Mouse (Mus musculus) megakaryocyte progenitor cell, adult 5-6 weeks (primary cell): ENCODE results near the gene Vwa8. TPM values are rescaled to one million over a fixed set of nuclear protein-coding genes. Genes with fewer than 3 reads are reported as not detected.
"Not testable (repeated sequence)": the region's sequence is repeated elsewhere in the genome, so short reads cannot be mapped to it uniquely, and the experiment has no call there.

Experiments
- ATAC-seq: replicated peaks from 2 replicates; pipeline ENCODE4 v1.8.0; 2016; ENCODE audit warnings: mild to moderate bottlenecking, moderate TSS enrichment, inconsistent platforms; ENCODE audit not compliant: poor library complexity
- total RNA-seq, 2 experiments: library from RNA; stranded (forward) in 1 of 2; stranded (reverse) in 1 of 2; fragments of 157-497, 149-512 nt in 1 of 2; fragments of 200-1000 nt in 1 of 2; gene quantifications; 2 replicates each; pipeline versions ENCODE4 v1.2.3 to v1.2.4; 2015 to 2017

Vwa8 gene
- total RNA-seq, 2 experiments from 2014 or later: 21.8 to 22.8 TPM

DNA sequence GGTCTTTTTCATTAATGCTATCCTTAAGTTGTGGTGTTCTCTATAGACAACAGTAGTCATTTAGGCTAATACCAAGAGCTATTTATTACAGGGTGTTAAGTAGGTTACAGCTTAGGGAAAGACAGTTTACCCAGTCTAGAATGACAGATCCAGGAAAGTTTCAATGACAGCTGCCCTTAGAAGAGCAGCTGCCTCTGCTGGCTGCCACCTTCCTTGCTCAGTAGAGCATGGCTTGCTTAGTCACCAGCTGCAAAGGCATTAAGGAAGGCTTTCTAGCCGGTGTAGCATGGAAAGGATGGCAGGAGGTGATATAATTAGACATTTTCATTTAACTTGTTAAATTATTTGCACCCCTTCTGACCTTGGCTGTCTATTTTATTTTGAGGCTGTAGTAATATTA is 123.6 kb downstream of the Vwa8 start:
- no peak for ATAC-seq

DNA sequence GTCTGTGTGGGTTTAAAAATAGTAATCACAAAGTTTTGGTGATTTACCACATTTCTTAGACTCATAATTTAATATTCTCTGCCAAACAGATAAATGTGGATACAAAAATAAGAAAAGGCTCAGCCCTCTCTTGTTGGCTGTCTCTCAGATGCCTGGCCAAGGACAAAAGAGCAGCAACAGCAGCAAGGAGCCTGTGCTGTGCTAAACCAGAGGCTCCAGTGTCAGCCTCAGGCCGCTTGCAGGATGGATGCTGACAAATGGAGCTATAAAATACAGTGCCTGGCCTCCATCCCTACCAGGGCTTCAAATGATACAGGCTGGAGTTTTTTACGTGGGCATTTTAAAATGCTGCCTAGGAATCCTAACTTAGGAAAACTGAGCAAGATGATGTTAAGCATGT is 134.3 kb downstream of the Vwa8 start:
- no peak for ATAC-seq

DNA sequence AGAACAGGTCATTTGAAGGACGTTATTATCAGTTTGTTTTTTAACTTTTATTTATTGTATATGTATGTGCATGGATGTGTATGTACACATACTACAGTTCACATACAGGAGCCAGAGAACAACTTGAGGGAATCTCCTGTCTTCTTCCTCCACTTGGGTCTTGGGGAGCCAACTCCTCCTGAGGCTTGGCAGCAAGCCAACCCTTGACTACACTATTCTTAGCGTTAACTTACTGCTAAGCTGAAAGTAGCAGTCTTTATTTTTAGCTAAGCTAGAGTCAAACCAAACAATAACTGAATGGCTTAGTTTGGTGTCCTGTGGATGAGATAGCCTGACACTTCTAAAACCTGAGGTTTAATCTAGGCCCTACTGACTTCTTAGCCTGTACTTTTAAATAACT is 135.4 kb downstream of the Vwa8 start:
- no peak for ATAC-seq

DNA sequence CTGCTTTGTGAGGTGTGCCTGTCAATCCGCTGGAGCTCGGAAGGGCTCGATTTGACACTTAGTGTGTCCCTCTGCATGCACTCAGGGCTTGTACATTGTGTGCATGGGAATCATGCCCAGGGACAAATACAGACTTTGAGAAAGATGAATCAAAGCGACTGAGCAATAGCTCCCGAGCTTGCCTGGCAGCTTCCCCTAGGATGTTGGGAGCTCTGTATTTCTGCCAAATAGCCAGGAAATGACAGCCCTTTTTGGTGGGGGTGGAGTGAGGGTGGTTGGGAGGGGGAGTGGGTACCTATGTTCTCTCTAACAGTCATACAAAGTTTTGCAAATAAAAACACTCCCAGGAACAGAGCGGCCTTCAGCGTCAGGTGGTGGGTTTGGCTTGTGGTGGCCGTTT is 138.7 kb downstream of the Vwa8 start:
- no peak for ATAC-seq

DNA sequence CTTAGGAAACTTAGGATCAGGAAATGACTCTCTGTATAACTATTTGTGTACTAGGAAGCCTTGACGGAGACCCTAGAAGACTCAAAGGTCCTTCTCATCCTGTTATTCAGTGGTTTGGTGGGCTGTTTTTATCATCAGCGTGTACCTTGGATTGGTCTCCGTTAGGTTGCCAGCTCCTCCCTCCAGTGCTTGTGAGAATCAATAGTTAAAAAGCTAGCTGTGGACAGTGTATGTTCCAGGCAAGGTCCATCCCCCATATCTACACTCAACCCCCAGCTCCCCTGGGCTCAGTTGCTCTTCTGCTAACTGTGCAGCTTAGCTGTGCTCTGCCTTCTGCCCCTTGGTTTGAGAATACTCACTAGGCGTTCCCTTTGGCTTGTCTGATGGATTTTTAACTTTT is 143.6 kb downstream of the Vwa8 start:
- ATAC-seq: no peak

DNA sequence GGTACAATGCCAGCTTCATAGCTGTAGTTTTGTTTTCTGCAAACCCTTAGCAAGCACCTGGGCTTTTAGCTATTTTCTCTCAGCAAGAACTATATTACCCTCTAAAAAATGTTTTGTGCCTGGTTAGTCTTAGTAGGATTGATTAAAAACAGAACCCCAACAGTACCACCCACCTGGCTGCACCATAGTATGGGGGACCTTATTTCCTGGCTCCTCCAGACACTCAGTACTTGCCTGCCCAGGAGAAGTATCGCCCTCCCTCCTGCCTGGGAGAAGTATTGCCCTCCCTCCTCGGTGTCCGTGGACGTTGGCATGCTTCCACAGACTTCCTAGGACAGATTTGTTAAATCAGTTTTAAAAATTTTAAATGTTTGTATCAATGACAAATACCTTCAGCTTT is 144.7 kb downstream of the Vwa8 start:
- ATAC-seq: no peak

DNA sequence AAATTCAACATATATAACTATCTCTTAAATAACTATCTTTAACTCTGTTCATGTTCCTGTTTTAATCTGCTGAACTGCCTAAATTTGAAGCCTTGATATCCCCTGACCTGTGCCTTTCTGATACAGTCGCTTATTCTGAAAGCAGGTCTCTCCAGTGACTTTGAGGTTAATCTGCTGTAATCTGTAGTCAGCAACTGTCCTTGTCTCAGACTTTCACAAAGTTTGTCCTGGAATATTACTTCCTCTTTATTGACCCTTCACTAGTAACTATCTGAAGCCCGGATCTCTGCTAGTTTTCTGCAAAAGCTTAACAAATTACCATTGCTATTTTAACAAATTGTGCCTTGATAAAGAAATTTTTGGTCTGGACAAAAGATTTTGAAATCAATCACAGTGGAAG is 147.5 kb downstream of the Vwa8 start:
- no peak for ATAC-seq

DNA sequence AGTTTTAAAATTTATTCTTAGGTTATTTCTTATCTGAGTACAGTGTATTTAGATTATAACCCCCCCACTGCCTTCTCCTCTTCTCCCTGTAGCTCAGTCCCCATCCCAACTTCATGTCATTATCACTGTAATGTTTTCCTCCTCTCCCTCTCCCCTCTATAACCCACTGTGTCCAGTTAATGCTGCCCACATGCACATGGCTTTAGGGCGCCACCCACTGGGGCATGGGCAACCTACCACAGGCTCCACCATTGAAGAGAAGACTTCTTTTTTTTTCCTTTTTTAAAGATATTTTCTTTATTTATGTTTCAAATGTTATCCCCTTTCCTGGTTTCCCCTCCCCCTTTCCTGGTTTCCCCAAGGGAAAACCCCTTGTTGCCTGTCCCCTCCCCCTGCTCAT is 154.7 kb downstream of the Vwa8 start:
- ATAC-seq: 0 out of 2 replicates have a peak, but pooled peaks have one; percentile 46

DNA sequence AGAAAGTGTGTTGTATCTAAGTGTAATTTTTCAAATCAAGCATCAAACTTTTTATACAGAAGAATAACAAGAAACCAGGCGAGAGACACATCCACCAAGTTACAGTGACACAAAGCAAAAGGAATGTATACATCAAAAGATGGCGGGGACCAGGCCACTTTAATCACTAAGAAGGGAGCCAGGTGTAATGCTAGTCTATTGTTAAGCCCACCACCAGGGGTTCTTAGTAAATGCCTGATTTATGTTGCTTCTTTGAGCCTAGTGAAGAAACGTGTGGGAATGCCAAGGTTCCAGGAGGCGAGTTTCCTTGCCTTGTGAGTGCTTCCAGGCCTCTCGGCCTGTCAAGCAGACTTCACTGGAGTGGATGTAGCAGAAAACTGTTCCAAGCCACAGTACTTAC is 168.9 kb downstream of the Vwa8 start:
- not testable (repeated sequence) for ATAC-seq

DNA sequence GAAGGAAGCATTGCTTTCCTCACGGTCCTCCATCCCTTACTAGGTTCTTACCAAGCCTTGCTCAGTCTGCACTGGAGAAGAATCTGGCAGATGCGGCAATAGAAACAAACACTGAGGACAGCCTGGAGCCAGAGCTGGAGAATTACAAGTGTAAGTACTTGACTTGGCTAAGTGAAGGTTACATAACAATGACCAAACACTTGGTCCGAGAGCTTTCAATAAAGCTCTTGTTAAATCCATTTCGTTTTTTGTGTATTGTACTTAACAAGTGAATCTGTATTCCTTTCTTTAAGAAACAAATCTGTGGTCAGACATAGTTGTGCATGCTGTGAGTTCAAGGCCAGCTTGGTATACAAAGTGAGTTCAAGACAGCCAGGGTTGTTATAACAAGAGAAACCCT is 169.7 kb downstream of the Vwa8 start:
- no peak for ATAC-seq

DNA sequence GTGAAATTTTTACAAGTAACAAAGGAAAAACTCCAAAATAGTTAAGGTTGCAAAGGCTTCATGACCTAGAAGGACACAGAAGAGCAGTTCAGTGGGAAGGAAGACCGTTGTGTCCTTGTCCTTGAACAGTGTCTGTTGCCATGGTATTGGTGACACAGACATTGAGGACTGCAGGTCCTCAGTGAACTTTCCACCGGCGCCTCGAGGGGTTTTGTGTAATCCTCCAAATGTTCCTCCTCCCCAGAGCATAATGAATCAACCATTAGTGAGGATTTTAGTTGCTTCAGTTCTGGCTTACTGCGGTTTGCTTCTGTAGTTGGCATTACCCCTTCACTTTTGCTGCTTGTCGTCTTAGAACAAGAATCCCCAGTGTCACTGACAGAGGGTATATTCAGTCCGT is 172.9 kb downstream of the Vwa8 start:
- no peak for ATAC-seq

DNA sequence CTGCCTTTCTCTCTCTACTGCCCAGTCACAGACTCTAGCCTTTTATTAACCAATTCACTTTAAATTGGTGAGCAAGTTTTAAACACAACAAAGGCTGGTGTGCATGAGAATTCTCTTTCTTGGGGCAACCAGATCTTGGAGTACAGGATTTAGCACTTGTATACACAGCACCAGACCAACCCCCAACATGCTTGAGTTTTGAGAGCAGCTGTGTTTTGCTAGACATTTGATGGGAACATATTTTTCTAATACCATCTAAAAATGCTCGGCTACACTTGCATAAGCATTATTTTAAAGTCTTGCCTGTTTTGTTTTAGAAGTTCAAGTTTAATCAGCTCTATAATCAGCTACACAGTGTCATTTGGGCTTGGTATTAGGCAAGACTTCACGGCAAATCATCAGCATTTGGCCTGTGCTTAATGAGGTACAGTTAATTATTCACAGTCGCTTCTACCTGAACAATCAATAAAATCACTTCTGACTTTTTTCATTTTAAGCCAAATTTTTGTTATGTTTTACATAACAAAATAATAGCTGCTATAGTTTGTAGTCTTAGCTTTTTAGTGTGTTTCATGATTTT is 180.2 kb downstream of the Vwa8 start:
- ATAC-seq: no peak

DNA sequence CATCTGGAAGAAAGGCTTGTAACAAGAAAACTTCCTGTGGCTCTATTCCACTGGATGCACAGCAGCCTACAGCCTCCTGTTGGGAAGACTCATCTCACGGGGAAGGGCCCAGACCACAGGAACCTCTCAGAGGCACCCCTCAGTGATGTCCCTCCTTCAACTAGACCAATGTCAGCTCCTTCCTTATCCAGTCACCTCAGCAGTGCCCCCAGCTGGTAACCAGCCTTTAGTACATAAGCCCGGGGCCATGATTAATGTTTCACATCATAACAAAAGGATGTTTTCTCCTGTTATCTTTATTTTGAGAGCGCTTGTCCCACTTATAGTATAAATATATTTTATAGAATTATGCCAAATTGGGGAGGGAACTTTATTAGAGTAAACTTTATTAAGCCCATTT is 181.9 kb downstream of the Vwa8 start:
- ATAC-seq: peak; percentile 65

DNA sequence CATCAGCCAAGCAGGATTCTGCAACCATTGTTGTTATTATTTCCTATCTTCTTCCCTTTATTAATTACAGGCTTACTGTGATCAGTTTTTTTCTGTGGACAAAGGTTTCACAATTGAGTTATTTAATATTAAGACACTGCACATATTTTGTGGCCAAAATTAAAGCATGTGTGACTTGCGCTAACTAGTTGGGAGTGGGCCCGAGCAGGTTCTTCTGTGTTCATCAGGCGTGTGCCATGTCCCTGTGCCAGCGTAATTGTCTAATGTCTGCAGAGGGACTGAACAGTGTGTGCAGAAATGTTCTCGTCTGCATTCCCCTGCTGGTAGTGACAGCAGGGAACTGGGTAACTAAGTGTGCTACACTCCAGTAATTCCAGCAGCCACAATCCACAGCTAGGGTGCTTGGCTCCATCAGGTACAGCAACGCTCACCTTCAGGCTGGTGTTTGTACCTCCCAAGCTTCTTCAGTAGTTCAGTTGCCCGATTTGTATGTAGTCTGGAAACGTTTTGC is 182.4 kb downstream of the Vwa8 start:
- no peak for ATAC-seq

DNA sequence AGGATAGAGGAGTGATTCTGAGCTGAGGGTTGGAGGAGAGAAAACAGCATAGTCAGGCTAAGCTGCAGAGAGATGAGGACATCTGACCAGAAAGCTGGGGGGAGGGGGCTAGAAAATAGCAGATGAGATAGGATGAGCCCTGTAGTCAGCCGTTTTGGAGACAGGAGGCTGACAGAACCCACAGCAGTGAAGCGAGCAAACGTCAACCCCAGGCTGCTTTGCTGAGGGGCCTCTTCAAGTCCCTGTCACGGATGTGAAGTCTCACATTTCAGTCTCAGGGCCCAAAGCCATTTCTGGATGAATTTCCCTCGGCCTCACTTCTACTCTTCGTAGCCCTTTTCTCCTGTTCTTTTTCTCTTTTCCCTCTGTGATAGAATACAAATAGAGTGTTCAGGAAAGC is 184.5 kb downstream of the Vwa8 start:
- ATAC-seq: no peak

DNA sequence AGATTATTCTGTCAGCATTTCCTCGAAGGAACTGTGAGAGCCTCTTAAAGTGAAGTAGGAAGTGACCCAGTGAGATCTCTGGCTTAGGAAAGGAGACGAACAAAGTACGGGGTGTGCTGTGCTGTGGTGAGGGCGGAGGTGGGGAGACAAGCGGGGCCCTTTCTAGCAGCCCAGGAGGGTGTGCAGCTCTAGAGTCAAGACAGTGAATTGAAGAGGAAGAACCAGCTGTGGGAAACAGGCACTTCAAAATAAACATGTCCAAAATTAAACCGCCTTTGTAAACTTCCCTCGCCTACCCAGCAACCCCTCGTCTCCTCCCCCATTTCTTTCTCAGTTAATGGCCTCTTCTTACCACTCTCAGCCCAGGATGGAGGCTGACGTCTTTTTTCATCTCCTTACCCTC is 185.7 kb downstream of the Vwa8 start:
- no peak for ATAC-seq

DNA sequence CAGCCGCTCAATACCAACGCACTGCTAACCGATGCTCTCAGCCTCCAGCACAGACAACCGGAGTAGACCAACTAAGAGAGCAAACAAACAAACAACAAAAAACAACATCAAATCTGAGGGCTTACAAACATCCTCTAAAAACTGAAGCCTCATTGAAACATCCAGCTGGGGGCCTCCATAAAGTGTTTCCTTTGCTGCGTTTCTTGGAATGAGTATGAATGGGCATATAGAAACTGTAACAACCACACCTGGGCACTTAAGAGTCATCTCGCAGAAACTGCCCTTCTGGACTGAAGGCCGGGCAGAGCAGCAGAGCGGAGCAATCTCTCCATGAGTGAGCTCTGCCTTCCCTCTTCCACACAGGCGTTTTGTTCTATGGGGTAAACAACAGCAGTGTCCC is 186.7 kb downstream of the Vwa8 start:
- no peak for ATAC-seq

DNA sequence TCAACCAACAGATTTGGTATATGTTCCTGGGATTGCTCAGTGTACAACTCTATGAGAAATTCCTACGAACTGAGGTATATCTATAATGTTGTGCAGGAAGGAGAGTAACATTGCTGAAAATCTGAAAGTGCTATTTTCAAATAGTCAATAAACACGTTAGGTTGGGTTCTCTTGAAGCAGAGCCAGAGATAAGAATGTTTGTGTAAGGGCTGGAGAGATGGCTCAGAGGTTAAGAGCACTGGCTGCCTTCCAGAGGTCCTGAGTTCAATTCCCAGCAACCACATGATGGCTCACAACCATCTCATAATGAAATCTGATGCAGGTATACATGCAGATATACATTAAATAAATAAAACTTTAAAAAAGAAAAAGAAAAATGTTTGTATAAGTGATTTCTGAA is 198.3 kb downstream of the Vwa8 start:
- ATAC-seq: no peak

DNA sequence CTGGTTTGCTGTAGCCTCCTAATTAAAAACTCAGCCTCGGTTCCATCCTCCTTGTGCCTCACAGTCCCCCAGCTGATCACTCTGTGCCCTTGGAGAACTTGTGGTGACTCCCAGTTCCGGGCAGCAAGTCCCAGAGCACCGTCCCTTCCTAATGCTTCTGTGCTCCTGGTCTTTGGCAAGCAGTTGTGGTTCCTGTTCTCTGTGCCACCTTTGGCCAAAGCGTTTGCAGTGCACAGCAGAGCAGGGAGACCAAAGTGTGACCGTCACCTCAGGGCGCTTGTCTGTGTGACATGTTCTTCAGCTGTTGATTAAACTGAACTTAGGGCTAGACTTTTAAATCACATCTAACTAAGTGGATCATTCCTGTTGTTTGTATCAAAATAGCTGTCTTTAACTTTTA is 199.1 kb downstream of the Vwa8 start:
- ATAC-seq: no peak

DNA sequence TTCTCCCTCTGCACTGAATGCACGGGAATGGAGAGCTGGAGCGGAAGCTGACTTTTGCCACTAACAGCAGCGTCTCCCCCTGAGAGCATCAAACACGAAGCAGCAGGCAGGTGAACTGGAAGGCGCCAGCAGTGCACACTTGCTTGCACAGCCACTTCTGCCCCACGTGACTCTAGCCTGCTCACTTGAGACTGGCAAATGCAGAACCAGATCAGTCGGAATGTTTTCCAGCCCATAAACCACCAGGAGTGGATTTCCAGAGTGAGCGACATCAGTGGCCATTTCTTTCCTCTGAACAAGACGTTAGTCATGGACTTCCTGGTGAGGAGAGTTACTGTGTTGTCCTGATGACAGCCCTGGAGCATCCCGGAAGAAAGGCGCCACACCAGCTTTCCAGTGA is 200.7 kb downstream of the Vwa8 start:
- ATAC-seq: no peak

DNA sequence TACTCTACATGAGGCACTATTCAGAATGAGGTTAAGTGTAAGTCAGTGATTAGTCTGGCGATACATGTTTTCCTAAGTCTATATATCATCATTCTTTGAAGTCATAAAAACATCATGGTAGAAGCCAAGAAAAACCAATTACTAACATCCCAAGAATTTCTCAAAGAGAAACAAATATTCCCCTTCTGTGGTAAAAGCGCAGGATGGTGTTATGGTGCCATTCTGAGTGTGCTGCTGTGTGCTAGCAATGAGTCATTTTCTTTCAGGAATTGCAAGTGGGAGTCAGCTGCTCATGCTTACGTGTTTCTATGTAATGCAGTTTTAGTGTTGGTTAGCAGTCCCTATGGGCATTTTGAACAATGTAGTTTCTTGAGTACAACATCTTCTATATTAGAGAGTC is 216.8 kb downstream of the Vwa8 start:
- no peak for ATAC-seq

DNA sequence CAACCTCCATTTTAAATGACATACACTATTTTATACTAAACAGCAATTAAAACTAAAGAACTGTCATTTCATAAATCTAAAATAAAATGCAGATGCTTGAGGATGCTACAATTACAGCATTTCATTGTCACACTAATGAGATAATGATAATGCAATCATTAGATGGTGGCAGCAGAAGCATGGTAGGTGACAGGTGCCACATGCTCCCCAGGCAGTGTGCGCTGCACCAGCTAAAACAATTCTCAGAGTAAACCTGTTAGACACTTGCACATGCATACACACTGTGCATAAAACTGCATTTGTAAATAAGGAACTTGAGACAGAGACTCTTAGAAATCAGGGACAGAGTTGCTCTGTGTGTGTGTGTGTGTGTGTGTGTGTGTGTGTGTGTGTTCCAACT is 220.7 kb downstream of the Vwa8 start:
- ATAC-seq: no peak

DNA sequence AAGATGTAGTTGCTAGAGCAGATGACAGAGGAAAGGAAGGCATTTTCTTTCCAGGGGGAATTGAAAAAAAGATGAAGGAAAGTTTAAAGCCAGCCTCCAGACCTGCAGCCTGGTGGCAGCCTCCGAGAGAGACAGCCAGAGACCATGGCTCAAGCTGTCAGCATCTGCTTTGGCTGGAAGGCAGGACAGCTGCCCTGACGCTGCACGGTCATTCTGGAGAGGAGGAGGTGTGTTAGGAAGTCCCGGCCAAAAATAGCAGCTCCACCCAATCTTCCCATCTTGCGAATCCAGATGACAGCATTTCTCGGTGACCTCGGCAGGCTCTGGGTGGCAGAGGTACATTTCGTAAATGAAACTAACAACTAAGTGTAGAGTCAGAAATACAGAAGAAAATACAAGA is 225.9 kb downstream of the Vwa8 start:
- ATAC-seq: no peak
